Mouse (Mus musculus) kidney, postnatal 10 days (tissue): ENCODE data around the gene Map3k11.
A peak's percentile ranks its signal among the peaks of the same experiment; 100 is the strongest.
"Not testable (repeated sequence)": the region's sequence is repeated elsewhere in the genome, so short reads cannot be mapped to it uniquely, and the experiment has no call there.

Source experiments
- DNase-seq: peaks from one replicate; pipeline ENCODE4 v3.0.0; 2021; ENCODE audit warnings: mixed read lengths

The Map3k11 gene

DNA sequence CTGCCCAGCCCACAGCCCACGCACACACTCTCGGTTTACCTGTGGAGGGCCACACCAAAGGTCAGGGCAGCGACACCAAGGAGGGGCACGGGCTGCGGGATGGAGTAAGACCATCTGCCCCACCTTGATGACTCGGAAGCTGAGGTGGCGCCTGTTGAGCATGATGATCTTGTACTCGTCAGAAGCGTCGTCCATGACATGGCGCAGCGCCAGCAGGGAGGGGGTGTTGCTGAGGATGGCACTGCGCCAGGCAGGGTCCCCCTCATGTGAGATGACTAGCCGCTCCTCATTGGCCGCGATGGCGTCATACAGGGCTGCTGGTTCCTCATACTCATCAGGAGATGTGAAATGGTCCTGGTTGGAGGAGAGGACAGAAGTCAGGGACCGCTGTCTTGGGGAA is 22.2 kb upstream of the Map3k11 start:
- DNase-seq = no peak

DNA sequence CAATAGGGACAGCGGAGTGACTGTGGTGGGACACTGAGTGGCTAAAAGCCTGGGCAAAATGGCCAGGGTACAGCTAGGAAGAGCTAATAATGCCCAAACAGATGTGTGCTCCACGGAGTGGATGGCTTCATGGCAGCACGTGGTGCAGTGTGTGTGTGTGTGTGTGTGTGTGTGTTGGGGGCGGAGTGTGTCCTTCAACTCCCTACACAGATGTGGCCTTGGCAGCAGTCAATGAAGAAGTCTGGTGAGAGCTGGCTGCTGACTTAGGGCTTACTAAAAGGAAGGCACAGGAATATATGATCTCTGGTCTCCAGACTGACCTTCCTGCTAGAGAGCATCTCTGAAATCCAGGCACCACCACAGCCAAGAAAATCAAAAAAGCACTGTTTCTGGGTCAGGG is 20.2 kb upstream of the Map3k11 start:
- DNase-seq = no peak

DNA sequence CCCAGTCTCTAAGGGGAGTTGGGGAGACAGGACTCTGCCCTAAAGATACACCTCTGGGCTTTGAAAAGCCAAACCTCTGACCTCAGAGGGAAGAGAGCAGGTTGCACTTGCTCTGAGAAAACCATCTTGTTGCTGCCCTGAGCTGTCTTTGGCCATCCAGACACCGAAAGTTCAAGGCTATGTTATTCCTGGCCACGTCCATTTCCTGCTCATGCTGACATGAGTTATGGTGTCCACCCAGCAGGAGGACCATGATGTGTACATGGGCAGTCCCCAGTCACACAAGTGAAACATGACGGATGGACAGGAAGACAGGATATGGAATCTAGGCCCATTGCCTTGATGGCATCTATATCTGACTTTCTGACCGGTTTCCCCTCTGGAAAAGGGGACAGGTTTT is 8.1 kb upstream of the Map3k11 start:
- DNase-seq = peak; percentile 51

DNA sequence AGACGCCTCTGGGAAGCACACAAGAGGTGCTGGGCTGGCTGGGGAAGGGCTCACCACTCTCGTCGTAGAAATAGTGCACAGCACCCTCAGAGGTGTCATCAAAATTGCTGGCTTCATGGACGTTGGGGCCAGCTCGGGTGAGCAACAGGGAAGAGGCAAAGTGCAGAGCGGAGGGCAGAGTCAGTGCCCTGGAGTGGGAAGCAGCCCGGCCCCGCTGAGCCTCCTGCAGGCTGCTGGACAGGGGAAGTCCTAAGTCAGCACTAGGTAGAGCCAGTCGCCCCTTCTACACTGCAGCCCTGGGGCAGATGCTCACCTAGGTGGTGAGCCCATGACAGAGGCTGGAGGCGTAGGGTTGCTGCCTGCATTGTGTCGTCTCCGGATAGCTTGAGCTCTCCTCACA is 4.3 kb upstream of the Map3k11 start:
- DNase-seq = no peak

DNA sequence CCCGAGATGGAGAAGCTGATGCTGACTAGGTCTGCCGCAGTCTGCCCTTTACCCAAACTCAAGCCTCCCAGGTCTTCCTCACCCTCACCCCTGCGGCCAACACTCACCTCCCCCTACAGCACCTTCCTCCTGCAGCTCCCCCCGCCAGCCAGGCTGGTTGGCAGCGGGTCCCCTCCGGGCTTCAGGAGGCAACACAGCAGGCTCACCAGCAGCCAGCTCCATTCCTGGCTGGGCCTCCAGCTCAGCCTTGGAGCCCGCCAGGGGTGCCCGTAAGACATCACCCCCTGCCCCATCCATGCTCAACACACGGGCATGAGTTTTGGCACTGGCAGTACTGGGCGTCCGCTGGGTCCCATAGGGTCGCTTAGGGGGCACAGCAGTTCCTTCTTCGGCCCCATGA is 3.6 kb upstream of the Map3k11 start:
- DNase-seq = no peak

- no peak for DNase-seq
These were observed 3.1 kb upstream of the Map3k11 start for GRCm38 (mm10) chr19:5685431-5685830.

- no peak for DNase-seq
These were observed 2.7 kb upstream of the Map3k11 start for GRCm38 (mm10) chr19:5685861-5686260.

DNA sequence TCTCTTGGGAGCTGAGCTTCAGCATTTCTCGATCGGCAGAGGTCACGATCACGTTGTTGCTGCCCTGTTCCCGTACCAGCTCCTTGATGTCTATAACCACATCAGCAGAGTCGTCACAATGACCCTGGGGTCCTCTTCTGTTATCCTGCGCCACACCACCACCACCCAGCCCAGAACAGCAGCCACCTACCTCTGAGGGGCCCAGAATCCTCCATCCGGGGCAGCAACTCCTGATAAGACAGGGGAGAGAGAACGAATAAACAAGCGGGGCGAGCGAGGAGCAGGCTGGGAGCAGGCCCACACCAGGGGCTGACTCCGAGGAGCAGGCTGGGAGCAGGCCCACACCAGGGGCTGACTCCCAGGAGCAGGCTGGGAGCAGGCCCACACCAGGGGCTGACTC is 2.1 kb upstream of the Map3k11 start:
- no peak for DNase-seq

GRCm38 (mm10) chr19:5686954-5687353 is 1.6 kb upstream of the Map3k11 start:
- not testable (repeated sequence) for DNase-seq

- no peak for DNase-seq
These were observed 804 bp upstream of the Map3k11 start for GRCm38 (mm10) chr19:5687738-5688137.

GRCm38 (mm10) chr19:5689088-5689428 is 516 bp downstream of the Map3k11 start:
- no peak for DNase-seq

- DNase-seq = peak; percentile 94
These were observed 1.2 kb downstream of the Map3k11 start for GRCm38 (mm10) chr19:5689565-5690342.

- DNase-seq = peak; percentile 57
These were observed 1.8 kb downstream of the Map3k11 start for GRCm38 (mm10) chr19:5690343-5690735.

DNA sequence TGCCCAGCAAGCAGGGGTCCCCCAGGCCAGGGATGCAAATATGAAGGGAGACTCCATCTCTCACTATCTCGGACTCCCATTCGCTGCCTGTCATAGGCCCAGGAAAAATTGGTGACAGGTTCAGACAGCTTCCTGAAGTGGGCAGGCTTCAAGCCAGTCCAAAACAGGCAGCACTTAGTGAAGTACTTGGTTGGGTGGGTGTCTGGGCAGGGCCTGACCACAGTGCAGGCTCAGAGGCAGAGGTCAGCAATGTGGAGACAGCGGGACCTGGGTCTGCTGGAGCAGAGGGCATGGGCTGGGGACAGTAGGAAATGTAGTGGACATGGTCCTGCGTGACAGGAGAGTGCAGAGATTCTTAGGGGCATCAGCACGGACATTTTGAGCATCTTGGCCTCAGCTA is 3.1 kb downstream of the Map3k11 start:
- DNase-seq = no peak

DNA sequence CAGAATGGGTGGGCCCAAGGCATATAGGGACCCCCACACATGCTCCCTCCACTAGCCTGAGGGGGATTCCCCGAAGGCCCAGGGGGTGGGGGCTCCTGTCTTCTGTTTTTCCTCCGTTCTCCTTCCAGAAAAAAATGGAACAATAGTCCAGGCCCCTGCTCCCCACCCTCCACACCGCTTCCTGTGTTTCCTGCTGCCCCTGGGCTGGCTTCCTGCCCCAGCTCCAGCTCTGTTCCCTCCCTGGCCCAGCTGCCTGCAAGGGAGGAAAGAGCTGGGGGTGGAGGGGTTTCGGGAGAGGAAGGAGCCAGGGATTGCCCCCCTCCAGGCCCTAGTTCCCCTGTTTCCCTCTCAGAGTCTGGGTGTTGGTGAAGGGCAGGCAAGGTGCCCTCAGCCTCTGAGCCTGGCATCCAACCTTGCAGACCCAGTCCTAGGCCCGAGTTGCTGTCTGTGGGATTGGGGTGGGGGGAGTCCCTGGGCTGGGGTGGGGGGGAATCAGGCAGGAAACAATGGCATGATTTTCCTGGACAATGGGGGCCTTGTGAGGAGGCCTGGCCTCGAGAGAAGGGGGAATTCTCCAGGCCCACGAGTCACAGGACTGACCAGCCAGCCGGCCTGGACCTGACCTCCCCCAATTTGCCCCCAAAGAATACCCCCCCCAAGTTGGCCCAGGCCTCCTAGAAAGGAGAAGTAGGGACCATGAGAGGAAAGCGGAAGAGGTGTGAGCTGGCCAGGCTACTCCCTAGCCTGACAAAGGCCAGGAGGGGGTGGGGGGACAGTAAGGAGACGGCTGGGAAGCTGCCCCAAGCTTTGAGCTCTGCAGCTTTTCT is 3.8 kb downstream of the Map3k11 start:
- DNase-seq = peak; percentile 85

DNA sequence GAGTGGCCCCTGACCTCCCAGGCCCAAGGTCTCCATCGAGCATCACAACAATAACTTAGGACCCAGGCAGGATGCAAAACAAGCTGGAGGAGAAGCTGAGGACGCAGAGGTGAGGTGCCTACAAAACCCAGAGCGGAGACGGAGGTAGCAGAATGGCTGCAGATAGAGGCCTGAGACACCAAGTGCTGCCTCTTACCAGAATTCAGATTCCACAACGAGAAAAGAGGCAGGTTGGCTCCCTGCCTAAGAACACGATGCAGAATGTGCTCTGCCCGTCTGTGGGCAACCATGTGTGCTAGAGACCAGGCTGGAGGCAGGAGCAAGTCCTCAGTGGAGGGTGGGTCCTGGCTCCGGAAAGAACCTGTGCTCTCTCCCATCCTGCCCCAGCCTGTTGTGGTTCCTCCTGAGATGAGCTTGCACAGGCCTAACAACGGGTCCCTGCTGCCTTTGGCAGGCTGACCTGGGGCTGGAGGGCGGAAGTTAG is 4.4 kb downstream of the Map3k11 start:
- peak; percentile 56 for DNase-seq

- no peak for DNase-seq
These were observed 5.3 kb downstream of the Map3k11 start for GRCm38 (mm10) chr19:5693801-5694200.

DNA sequence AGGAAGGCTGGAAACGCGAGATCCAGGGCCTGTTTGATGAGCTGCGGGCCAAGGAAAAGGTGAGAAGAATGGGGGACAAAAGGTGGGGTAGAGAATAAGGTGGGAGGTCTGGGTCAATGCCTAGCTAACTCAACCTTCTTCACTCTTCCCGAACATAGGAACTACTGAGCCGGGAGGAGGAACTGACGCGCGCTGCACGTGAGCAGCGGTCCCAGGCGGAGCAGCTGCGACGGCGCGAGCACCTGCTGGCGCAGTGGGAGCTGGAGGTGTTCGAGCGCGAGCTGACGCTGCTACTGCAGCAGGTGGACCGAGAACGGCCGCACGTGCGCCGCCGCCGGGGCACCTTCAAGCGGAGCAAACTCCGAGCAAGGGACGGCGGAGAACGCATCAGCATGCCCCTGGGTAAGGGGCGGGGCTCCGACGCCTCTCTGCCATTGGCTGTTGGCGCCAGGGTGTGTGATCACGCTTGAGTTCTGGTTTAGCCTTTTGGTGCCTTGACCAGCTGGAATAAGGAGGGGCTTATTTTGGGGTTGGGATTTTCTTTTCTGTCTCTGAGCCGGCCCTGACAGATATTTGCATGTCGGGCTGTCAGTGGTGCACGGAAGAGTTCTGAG is 7.4 kb downstream of the Map3k11 start:
- DNase-seq = no peak

GRCm38 (mm10) chr19:5704163-5704800 is 15.7 kb downstream of the Map3k11 start, which contains the start of gene Kcnk7:
Gene Kcnk7 (plus strand): TSS chr19:5704367.
- no peak for DNase-seq

GRCm38 (mm10) chr19:5704801-5705571 is 16.4 kb downstream of the Map3k11 start:
- peak; percentile 75 for DNase-seq

DNA sequence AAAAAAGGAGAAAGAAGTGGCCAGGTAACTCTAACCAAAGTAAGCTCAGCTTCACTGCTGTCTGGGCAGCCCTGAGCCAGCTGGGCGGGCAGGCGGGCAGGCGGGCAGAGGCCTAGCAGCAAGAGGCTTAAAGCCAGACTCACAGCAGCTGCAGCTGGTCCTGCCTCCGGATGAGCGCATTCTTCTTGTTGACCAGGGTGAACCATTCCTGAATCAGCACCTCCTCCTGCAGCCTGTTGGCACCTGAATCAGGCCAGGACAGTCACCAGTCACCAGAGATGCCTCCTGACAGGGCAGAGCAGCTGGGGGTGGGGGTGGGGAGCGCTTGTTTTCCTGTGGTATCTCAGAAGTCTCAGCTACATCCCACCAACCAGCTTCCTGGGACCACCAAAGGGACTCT is 21.5 kb downstream of the Map3k11 start:
- no peak for DNase-seq

DNA sequence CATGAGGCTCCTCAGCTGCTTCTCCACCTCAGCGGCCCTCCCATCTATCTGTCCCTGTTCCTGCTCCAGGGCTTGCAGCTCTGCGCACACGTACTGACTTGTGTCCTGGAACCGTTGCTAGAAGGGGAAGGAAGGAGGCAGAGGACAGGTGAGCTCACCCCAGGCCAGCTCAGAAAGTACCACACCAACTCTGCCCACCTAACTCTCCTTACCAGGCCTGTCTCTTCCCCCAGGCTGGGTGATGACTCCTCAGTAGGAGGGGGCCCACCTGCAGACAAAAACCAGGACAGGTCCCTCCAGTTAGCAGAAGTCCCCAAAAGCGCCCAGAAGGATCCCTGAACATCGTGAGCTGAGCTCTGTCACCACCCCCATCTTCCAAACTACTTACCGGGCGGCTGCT is 22.0 kb downstream of the Map3k11 start:
- no peak for DNase-seq
